Mouse (Mus musculus): ENCODE measurements around the gene Pik3c2a. TPM values are rescaled to one million over a fixed set of nuclear protein-coding genes. Genes with fewer than 3 reads are reported as not detected.
"Not testable (repeated sequence)": the region's sequence is repeated elsewhere in the genome, so short reads cannot be mapped to it uniquely, and the experiment has no call there.

Gene Pik3c2a
- polyA plus RNA-seq, 1 experiment from 2014 or later = 32.4 TPM

DNA sequence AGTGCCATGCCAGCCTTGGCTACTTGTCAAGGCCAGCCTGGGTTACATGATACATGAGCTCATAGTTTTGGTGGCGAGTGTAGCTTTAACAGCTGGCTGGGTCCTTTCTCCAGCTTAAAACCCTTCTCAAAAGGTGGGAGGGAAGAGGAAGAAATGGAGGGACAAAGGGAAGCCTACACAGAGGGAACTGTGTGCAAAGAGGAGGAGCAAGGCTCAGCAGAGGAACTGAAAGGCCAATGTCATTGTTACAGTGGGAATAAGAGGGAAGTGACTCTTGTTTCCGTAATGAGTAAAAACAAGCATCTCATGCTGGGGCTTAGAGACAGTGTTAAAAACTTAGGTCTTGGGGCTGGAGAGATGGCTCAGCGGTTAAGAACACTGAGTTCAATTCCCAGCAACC, 3.4 kb upstream of the Pik3c2a start:
- Histone ChIP-seq H3K4me3 (replicated peaks) (no peak overlapping the region), H3K36me3 (replicated peaks) (no peaks in the 10 kb centered on the region), H3K4me1 (peaks cover 21% of the 10 kb centered on the region), H3K9me3 (no peaks in the 10 kb centered on the region), H3K27ac (no peak overlapping the region), H3K27me3 (no peaks in the 10 kb centered on the region), H3K4me2 (no peak overlapping the region), H3K9ac (no peak overlapping the region)
- no peak for ATAC-seq (ENCODE audit: low FRiP score)
- WGBS = 68% methylated on average over 3 of the region's 3 CpGs

- Histone ChIP-seq H3K4me1 (peaks cover 29% of the 10 kb centered on the region), H3K27ac (no peak overlapping the region), H3K4me3 (replicated peaks) (peak overlapping the region; percentile 94), H3K9me3 (no peaks in the 10 kb centered on the region), H3K36me3 (replicated peaks) (no peaks in the 10 kb centered on the region), H3K9ac (peak overlapping the region; percentile 75), H3K27me3 (no peaks in the 10 kb centered on the region), H3K4me2 (peak overlapping the region; percentile 73)
- 11% methylated on average over 2 of the region's 2 CpGs for WGBS
- ATAC-seq (ENCODE audit: low FRiP score) = no peak
Observed at GRCm38 (mm10) chr7:116444326-116444809, 1.1 kb upstream of the Pik3c2a start.

DNA sequence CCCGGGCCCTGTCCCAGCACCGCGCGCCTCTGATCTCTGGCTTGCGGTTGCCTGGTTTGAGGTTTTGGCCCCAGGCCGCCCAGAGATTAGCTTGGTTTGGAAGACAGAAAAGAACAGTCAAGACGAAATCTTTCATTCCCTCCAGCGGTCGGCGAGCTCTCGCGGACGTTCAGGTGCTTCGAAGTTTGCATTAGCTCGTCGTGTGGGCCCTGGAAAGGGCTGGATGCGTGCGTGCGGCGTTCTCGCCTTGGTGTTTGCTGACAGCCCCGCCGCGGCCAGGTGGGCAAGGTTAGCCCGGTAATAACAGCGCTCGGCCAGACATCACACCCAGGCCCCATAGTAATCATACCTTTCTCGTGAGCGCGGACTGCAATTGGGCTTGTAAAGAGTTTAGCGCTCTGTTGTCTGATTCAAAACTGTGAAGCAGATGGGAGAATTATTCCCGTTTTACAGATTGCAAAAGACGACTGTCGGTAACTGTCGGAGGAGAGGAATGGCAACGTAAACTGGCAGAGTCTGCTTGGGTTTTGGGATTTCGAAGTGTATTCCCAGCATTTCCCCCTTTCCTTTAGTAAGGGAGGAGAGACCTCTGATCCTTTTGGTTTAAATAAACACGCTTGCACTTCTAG, 562 bp upstream of the Pik3c2a start:
- peak; percentile 37 for ATAC-seq (ENCODE audit: low FRiP score)
- Histone ChIP-seq H3K36me3 (replicated peaks) (no peaks in the 10 kb centered on the region), H3K27ac (peak overlapping the region; percentile 93), H3K4me2 (peak overlapping the region; percentile 73), H3K27me3 (no peaks in the 10 kb centered on the region), H3K4me1 (peaks cover 29% of the 10 kb centered on the region), H3K9ac (peak overlapping the region; percentile 75), H3K4me3 (replicated peaks) (peak overlapping the region; percentile 94), H3K9me3 (no peaks in the 10 kb centered on the region)
- under 1% methylated on average over 38 of the region's 38 CpGs for WGBS

GRCm38 (mm10) chr7:116442226-116442625, 1.0 kb downstream of the Pik3c2a start:
- Histone ChIP-seq H3K9ac (peak overlapping the region; percentile 94), H3K9me3 (no peaks in the 10 kb centered on the region), H3K4me1 (peaks cover 29% of the 10 kb centered on the region), H3K27me3 (no peaks in the 10 kb centered on the region), H3K36me3 (replicated peaks) (peaks cover 6% of the 10 kb centered on the region; the same call in 1 of the 2 replicates), H3K4me2 (peak overlapping the region; percentile 73), H3K4me3 (replicated peaks) (peak overlapping the region; percentile 94), H3K27ac (no peak overlapping the region)
- no peak for ATAC-seq (ENCODE audit: low FRiP score)
- under 1% methylated on average over 7 of the region's 7 CpGs for WGBS

- no peak overlapping the region for H3K4me3 ChIP-seq (replicated peaks)
- no peak overlapping the region for H3K9ac ChIP-seq
- peaks cover 6% of the 10 kb centered on the region; the same call in 1 of the 2 replicates for H3K36me3 ChIP-seq (replicated peaks)
- peaks cover 29% of the 10 kb centered on the region for H3K4me1 ChIP-seq
- H3K27me3 ChIP-seq = no peaks in the 10 kb centered on the region
- H3K4me2 ChIP-seq = peak overlapping the region; percentile 73
- no peaks in the 10 kb centered on the region for H3K9me3 ChIP-seq
- ATAC-seq (ENCODE audit: low FRiP score) = no peak
- H3K27ac ChIP-seq = no peak overlapping the region
- 80% methylated on average over 1 of the region's 1 CpGs for WGBS
Observed at GRCm38 (mm10) chr7:116441346-116441745, 1.9 kb downstream of the Pik3c2a start.

DNA sequence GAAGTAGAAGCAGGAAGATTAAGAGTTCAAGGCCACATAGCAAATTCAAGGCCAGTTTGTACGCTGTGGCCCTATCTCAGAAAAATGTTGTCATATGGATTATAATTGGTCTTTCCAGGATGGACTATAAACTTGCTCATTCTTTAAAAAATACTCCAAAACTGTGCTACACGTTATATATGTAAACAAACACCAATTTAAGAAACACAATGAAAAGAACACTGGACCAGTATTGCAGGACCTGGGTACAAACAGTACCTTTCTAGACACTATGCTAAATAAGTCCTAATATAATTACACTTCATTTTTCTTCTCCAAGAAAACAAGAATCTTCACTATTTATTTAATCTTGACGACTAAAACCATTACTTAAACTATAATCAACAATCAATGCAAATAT, 11.6 kb downstream of the Pik3c2a start:
- ATAC-seq (ENCODE audit: low FRiP score) = no peak
- Histone ChIP-seq H3K9me3 (no peaks in the 10 kb centered on the region), H3K27me3 (no peaks in the 10 kb centered on the region), H3K27ac (no peak overlapping the region), H3K4me2 (no peak overlapping the region), H3K4me1 (no peaks in the 10 kb centered on the region), H3K4me3 (replicated peaks) (no peak overlapping the region), H3K9ac (no peak overlapping the region), H3K36me3 (replicated peaks) (no peaks in the 10 kb centered on the region)
- 93% methylated on average over 3 of the region's 3 CpGs for WGBS

DNA sequence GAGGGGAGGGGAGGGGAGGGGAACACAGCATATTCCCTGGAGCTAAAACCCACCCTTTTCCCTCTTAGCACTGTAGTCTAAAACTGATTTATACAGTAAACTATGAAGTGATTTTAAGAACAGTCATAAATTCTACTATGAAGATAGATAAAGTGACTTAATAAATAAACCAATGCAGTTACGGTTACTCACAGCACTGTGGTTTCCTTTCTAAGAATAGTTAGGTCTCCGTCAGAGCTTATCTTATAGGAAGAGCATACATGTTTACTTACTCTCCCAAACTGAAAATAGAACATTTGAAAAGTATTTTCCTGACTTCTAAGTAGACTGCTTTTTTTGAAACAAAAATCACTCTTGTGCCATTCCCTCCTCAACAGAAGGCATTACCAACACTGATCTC, 12.3 kb downstream of the Pik3c2a start:
- H3K9ac ChIP-seq = no peak overlapping the region
- WGBS = 92% methylated on average over 2 of the region's 2 CpGs

GRCm38 (mm10) chr7:116427206-116427605, 16.0 kb downstream of the Pik3c2a start:
- no peak for ATAC-seq (ENCODE audit: low FRiP score)
- no peaks in the 10 kb centered on the region for H3K27me3 ChIP-seq
- no peak overlapping the region for H3K4me3 ChIP-seq (replicated peaks)
- no peaks in the 10 kb centered on the region for H3K36me3 ChIP-seq (replicated peaks)
- no peaks in the 10 kb centered on the region for H3K4me1 ChIP-seq
- no peak overlapping the region for H3K9ac ChIP-seq
- no peak overlapping the region for H3K27ac ChIP-seq
- H3K4me2 ChIP-seq = no peak overlapping the region
- H3K9me3 ChIP-seq = no peaks in the 10 kb centered on the region

More for the DNA sequence above, 12.3 kb downstream of the Pik3c2a start:
- Histone ChIP-seq H3K4me3 (replicated peaks) (no peak overlapping the region), H3K27me3 (no peaks in the 10 kb centered on the region), H3K4me2 (no peak overlapping the region), H3K27ac (no peak overlapping the region), H3K4me1 (no peaks in the 10 kb centered on the region), H3K36me3 (replicated peaks) (no peaks in the 10 kb centered on the region), H3K9me3 (no peaks in the 10 kb centered on the region)
- ATAC-seq (ENCODE audit: low FRiP score) = no peak

GRCm38 (mm10) chr7:116425771-116426170, 17.5 kb downstream of the Pik3c2a start:
- no peak overlapping the region for H3K4me3 ChIP-seq (replicated peaks)
- 90% methylated on average over 6 of the region's 6 CpGs for WGBS
- no peak overlapping the region for H3K9ac ChIP-seq
- no peaks in the 10 kb centered on the region for H3K4me1 ChIP-seq
- H3K9me3 ChIP-seq = no peaks in the 10 kb centered on the region
- H3K27me3 ChIP-seq = no peaks in the 10 kb centered on the region
- no peak overlapping the region for H3K4me2 ChIP-seq
- ATAC-seq (ENCODE audit: low FRiP score) = no peak
- H3K27ac ChIP-seq = no peak overlapping the region
- H3K36me3 ChIP-seq (replicated peaks) = no peaks in the 10 kb centered on the region

DNA sequence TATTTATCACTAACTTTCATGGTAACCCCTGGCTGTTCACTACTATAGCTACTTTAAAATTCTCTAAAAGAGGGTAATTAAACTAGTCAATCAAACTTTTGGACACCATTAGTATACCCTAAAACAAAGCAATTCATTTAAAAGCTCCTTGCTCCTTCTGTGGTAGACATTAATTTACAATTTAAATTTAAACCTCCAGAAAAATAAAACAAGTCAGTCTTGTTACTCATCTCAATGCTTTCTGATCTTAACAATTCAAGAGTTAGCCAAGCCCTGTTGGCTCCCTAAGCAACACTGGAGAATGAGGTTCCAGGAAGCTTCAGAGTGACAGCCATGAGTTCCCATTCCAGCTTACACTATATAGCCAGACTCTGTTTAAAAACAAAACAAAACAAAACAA, 22.2 kb downstream of the Pik3c2a start:
- no peak for ATAC-seq (ENCODE audit: low FRiP score)
- no peaks in the 10 kb centered on the region for H3K27me3 ChIP-seq
- H3K4me1 ChIP-seq = no peaks in the 10 kb centered on the region
- no peak overlapping the region for H3K4me3 ChIP-seq (replicated peaks)
- no peaks in the 10 kb centered on the region for H3K9me3 ChIP-seq
- no peak overlapping the region for H3K4me2 ChIP-seq
- no peak overlapping the region for H3K27ac ChIP-seq
- peaks cover 14% of the 10 kb centered on the region for H3K36me3 ChIP-seq (replicated peaks)
- no peak overlapping the region for H3K9ac ChIP-seq

GRCm38 (mm10) chr7:116409438-116409837, 33.8 kb downstream of the Pik3c2a start:
- Histone ChIP-seq H3K9ac (no peak overlapping the region), H3K27me3 (no peaks in the 10 kb centered on the region), H3K9me3 (no peaks in the 10 kb centered on the region), H3K4me1 (no peaks in the 10 kb centered on the region), H3K4me2 (no peak overlapping the region), H3K4me3 (replicated peaks) (no peak overlapping the region), H3K36me3 (replicated peaks) (no peaks in the 10 kb centered on the region; the same call in 1 of the 2 replicates), H3K27ac (no peak overlapping the region)
- no peak for ATAC-seq (ENCODE audit: low FRiP score)
- 61% methylated on average over 1 of the region's 1 CpGs for WGBS

- H3K4me3 ChIP-seq (replicated peaks) = no peak overlapping the region
- no peaks in the 10 kb centered on the region for H3K9me3 ChIP-seq
- H3K36me3 ChIP-seq (replicated peaks) = 0 out of 2 replicates have a peak, but pooled peaks cover 3% of the 10 kb centered on the region
- no peak overlapping the region for H3K4me2 ChIP-seq
- WGBS = 94% methylated on average over 3 of the region's 3 CpGs
- no peak overlapping the region for H3K27ac ChIP-seq
- H3K4me1 ChIP-seq = no peaks in the 10 kb centered on the region
- ATAC-seq (ENCODE audit: low FRiP score) = no peak
- H3K9ac ChIP-seq = no peak overlapping the region
- no peaks in the 10 kb centered on the region for H3K27me3 ChIP-seq
Observed at GRCm38 (mm10) chr7:116392329-116392728, 50.9 kb downstream of the Pik3c2a start.

DNA sequence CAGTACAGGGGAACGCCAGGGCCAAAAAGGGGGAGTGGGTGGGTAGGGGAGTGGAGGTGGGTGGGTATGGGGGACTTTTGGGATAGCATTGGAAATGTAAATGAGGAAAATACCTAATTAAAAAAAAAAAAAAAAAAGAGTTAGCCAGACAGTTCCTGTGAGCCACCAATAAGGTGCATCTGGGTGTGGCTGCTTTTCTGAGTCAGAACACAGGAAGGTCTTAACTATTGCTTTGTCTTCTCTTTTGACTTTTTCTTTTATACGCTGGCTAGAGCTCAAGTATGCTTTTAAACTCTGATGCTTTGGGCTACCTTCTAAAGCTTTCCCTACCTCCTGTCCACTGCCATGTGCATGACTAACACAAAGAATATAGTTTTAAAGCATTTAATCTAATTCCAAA, 55.9 kb downstream of the Pik3c2a start:
- not testable (repeated sequence) for H3K4me1 ChIP-seq; H3K4me2 ChIP-seq; H3K9ac ChIP-seq; H3K27ac ChIP-seq; H3K4me3 ChIP-seq (replicated peaks); H3K9me3 ChIP-seq; H3K27me3 ChIP-seq; H3K36me3 ChIP-seq (replicated peaks); ATAC-seq (ENCODE audit: low FRiP score)
- 96% methylated on average over 2 of the region's 2 CpGs for WGBS

Measured in forebrain, embryonic 12.5 days (tissue).